Mouse (Mus musculus) lung, postnatal 0 days (tissue): ENCODE measurements at regions not wholly inside any gene's neighbourhood (a gene's known extent, or its start where the extent isn't known, plus 50 kb on each side); places are given as distances from the start of the nearest gene placed in this dataset.

ENCODE experiments used
- CTCF ChIP-seq: IDR thresholded peaks from 2 replicates; pipeline ENCODE4 v1.5.1; 2016; ENCODE audit warnings: antibody characterized with exemption, mild to moderate bottlenecking
- EP300 ChIP-seq: IDR thresholded peaks from 2 replicates; pipeline ENCODE4 v1.6.1; 2016; ENCODE audit warnings: antibody characterized with exemption, mild to moderate bottlenecking, control low read depth

DNA sequence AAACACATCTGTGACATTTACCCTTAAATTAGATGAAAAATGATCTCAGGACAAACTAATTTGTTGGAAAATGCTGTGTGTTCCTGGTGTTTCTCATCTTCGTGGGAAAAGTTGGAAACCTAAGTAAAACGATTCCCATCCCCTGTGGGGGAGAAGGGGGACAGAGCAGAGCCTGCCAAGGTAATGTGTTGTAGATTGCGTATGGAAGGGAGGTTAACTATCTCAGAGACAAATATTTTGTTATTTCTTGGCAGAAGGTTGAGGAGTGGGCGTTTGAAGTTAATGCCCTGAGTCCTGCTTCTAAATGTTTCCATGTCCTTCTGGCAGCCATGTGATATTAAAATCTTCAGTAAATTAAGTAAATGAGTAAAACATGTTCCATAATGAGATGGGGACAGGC, 156.8 kb upstream of the Nrp1 start:
- TF ChIP-seq EP300 = no peak
- TF ChIP-seq CTCF = no peak
